Mouse (Mus musculus) layer of hippocampus, adult 2 months (tissue): ENCODE results near the gene Fra10ac1. TPM values are rescaled to one million over a fixed set of nuclear protein-coding genes. Genes with fewer than 3 reads are reported as not detected.

Experiments
- DNase-seq, 2 experiments: peaks; one replicate each; pipeline ENCODE4 v3.0.0; 2022; ENCODE audit warnings: low spot score in 2 of 2
- H3K27ac ChIP-seq: fragments of 200-600 bp; 2 replicates; pipeline ENCODE4 v1.8.1; 2022
- H3K4me3 ChIP-seq: fragments of 200-600 bp; 2 replicates; pipeline ENCODE4 v1.8.1; 2022; ENCODE audit warnings: mild to moderate bottlenecking
- CTCF ChIP-seq: fragments of 200-600 bp; conservative IDR thresholded peaks from 2 replicates; pipeline ENCODE4 v1.8.1; 2022; ENCODE audit warnings: antibody characterized with exemption, mild to moderate bottlenecking, moderate library complexity
- total RNA-seq, 2 experiments: library from RNA; stranded (reverse); gene quantifications; 2 replicates each; pipeline ENCODE4 v1.2.3; 2021

Fra10ac1 gene
- total RNA-seq, 2 experiments from 2014 or later: 17.8 to 22.4 TPM

GRCm38 (mm10) chr19:38217696-38218095 lies 6.3 kb downstream of the Fra10ac1 start:
- no peak for DNase-seq
- Histone ChIP-seq H3K27ac (no peak overlapping the region), H3K4me3 (no peak overlapping the region)
- no peak for TF ChIP-seq CTCF

GRCm38 (mm10) chr19:38206669-38207068 lies 17.3 kb downstream of the Fra10ac1 start:
- no peak overlapping the region for H3K27ac ChIP-seq

GRCm38 (mm10) chr19:38198731-38199130 lies 25.2 kb downstream of the Fra10ac1 start:
- peak; percentile 75 for TF ChIP-seq CTCF
- H3K4me3 ChIP-seq: no peak overlapping the region
- no peak overlapping the region for H3K27ac ChIP-seq
- DNase-seq: no peak

More at GRCm38 (mm10) chr19:38206669-38207068, 17.3 kb downstream of the Fra10ac1 start:
- peak; percentile 29 to 56 for DNase-seq
- TF ChIP-seq CTCF: peak; percentile 83
- no peak overlapping the region for H3K4me3 ChIP-seq

- no peak for DNase-seq
- TF ChIP-seq CTCF: no peak
- no peak overlapping the region for H3K4me3 ChIP-seq
Measured at GRCm38 (mm10) chr19:38195245-38195644, 28.7 kb downstream of the Fra10ac1 start.

GRCm38 (mm10) chr19:38191446-38191845 lies 32.5 kb downstream of the Fra10ac1 start:
- TF ChIP-seq CTCF: no peak
- no peak overlapping the region for H3K27ac ChIP-seq
- H3K4me3 ChIP-seq: no peak overlapping the region
- no peak for DNase-seq

More at GRCm38 (mm10) chr19:38195245-38195644, 28.7 kb downstream of the Fra10ac1 start:
- H3K27ac ChIP-seq: no peak overlapping the region

GRCm38 (mm10) chr19:38190606-38191005 lies 33.4 kb downstream of the Fra10ac1 start:
- no peak for TF ChIP-seq CTCF
- no peak for DNase-seq
- Histone ChIP-seq H3K4me3 (no peak overlapping the region), H3K27ac (no peak overlapping the region)

GRCm38 (mm10) chr19:38187345-38187680 lies 36.6 kb downstream of the Fra10ac1 start:
- H3K4me3 ChIP-seq: no peak overlapping the region
- peak; percentile 13 to 32 for DNase-seq
- no peak for TF ChIP-seq CTCF
- no peak overlapping the region for H3K27ac ChIP-seq

GRCm38 (mm10) chr19:38186631-38187344 lies 37.2 kb downstream of the Fra10ac1 start:
- no peak for TF ChIP-seq CTCF
- no peak overlapping the region for H3K27ac ChIP-seq
- no peak for DNase-seq
- H3K4me3 ChIP-seq: no peak overlapping the region

- no peak overlapping the region for H3K4me3 ChIP-seq
- TF ChIP-seq CTCF: no peak
- peak in 1 of 2 experiments; percentile 30 for DNase-seq
- no peak overlapping the region for H3K27ac ChIP-seq
Measured at GRCm38 (mm10) chr19:38179675-38180074, 44.3 kb downstream of the Fra10ac1 start.

GRCm38 (mm10) chr19:38164633-38165032 lies 59.3 kb downstream of the Fra10ac1 start:
- no peak for DNase-seq
- Histone ChIP-seq H3K4me3 (no peak overlapping the region), H3K27ac (no peak overlapping the region)
- TF ChIP-seq CTCF: no peak

GRCm38 (mm10) chr19:38161648-38162354 lies 62.2 kb downstream of the Fra10ac1 start:
- H3K4me3 ChIP-seq: no peak overlapping the region
- H3K27ac ChIP-seq: no peak overlapping the region
- TF ChIP-seq CTCF: no peak
- no peak for DNase-seq

GRCm38 (mm10) chr19:38156243-38156642 lies 67.7 kb downstream of the Fra10ac1 start:
- peak; percentile 38 for TF ChIP-seq CTCF

GRCm38 (mm10) chr19:38143540-38144271 lies 80.2 kb downstream of the Fra10ac1 start:
- Histone ChIP-seq H3K4me3 (no peak overlapping the region), H3K27ac (no peak overlapping the region)
- no peak for DNase-seq
- TF ChIP-seq CTCF: no peak

More at GRCm38 (mm10) chr19:38156243-38156642, 67.7 kb downstream of the Fra10ac1 start:
- no peak for DNase-seq
- no peak overlapping the region for H3K4me3 ChIP-seq
- H3K27ac ChIP-seq: no peak overlapping the region

Other genes starting within 250 kb of the Fra10ac1 start
- gene Myof, start 180.6 kb downstream of the Fra10ac1 start, total RNA-seq: 1 to 10 TPM; 4.3 to 5.0 TPM
- gene Cep55, start 169.1 kb downstream of the Fra10ac1 start, total RNA-seq: under 1 TPM; 0.64 to 0.74 TPM
- gene Ffar4, start 127.1 kb downstream of the Fra10ac1 start, total RNA-seq: not detected
- 10 to 100 TPM; 11.9 to 13.7 TPM for gene Rbp4, start 98.9 kb downstream of the Fra10ac1 start, total RNA-seq
- under 1 TPM in 1 of 2 experiments, not detected in 1; 0.15 TPM for gene Pde6c, start 91.4 kb downstream of the Fra10ac1 start, total RNA-seq
- 100 to 1,000 TPM; 196 to 209 TPM for gene Lgi1, start 40.4 kb upstream of the Fra10ac1 start, total RNA-seq
- 1 to 10 TPM; 2.4 to 3.1 TPM for gene Slc35g1, start 171.8 kb upstream of the Fra10ac1 start, total RNA-seq